Mouse (Mus musculus) CD4-positive, CD25-positive, alpha-beta regulatory T cell, adult 9 weeks (primary cell): ENCODE measurements around the gene Zfp981. TPM values are rescaled to one million over a fixed set of nuclear protein-coding genes. Genes with fewer than 3 reads are reported as not detected.

Source experiments
- polyA plus RNA-seq: library from polyadenylated mRNA; unstranded; fragments of 100-300 nt; shearing (Covaris generic); gene quantifications from one replicate; pipeline ENCODE4 v1.2.1, GENCODE M21; 2017

Gene Zfp981
- polyA plus RNA-seq: not detected

DNA sequence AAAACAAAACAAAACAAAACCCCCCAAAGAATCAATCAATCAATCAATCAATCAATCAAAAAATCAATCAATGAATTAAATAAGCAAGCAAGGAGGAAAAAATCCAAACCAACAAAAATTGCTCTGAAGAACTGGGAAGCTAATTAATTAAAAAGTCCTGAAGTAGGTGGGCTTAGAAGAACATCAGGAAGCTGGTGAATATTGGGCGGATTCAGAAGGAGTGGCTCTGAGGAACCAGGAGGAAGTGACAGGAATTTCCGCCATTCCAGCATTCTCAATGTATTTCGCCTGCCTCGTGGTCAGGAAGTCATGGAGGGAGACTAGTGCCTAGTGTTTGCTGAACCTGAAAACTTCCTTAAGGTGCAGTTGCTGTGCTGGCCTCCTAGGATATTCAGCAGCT lies at the start of gene Zfp981:
Gene Zfp981 (plus strand): TSS at position 301 of the 400 bp plus-strand sequence.

Other genes with a start within 250 kb of the Zfp981 start
- 4.4 TPM for gene Zfp992, start 53.0 kb upstream of the Zfp981 start, polyA plus RNA-seq
- gene Zfp993, start 108.9 kb downstream of the Zfp981 start, polyA plus RNA-seq: 6.9 TPM